Mouse (Mus musculus) stomach, postnatal 0 days (tissue): Measurements from ENCODE around the gene Gm10160.

ENCODE experiments used
- CTCF ChIP-seq: IDR thresholded peaks from 2 replicates; pipeline ENCODE4 v1.5.1; 2016; ENCODE audit warnings: antibody characterized with exemption, low read depth, mild to moderate bottlenecking, moderate library complexity
- EP300 ChIP-seq: optimal IDR thresholded peaks from 2 replicates; pipeline ENCODE3; 2016; ENCODE audit warnings: antibody characterized with exemption

GRCm38 (mm10) chr7:81846008-81846407 is 9.6 kb downstream of the Gm10160 start:
- TF ChIP-seq CTCF (no peak), EP300 (no peak)
